ENCODE assay signal across 8 mouse cellular contexts in the genomic region with DNA sequence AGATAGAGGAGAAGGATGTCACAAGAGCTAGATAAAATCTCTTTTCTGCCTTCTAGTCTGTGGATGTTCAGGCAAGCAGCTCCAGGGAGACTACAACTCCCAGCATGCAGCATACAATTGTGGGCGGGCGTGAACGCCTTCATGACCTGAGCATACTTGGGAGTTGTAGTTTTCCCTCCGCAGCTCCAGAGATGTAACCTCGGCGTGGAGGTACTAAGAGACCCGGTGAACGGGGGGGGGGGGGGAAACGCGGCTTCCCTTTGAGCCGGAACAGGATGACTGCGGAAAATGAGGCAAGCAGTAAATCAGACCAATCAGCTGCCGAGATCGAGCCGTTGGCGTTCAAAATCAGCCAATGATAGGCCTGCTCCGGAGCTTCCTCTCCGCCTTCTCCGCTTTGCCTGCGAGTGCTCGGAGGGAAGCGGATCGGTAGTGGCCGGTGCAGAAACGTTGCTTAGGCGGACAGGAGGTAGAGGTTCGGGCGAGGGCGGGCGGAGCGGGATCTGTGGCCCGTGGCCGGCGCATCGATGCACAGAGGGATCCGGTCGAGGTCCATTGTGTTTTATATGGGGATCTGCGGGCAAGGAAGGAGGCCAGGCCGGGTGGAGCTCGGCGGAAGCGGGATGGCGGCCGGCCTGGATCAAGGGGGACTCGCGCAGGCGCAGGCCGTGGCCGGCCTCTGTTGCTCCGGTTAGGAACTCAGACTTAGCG. TPM values are rescaled to one million over a fixed set of nuclear protein-coding genes. Genes with fewer than 3 reads are reported as not detected.
DNase-seq lines count a peak whose midpoint lies in the region; ATAC-seq and TF ChIP-seq lines count a peak whose summit lies in the region.

A gene (plus strand): TSS at position 237 of the 711 bp plus-strand sequence.

- peak; percentile 69 for TF ChIP-seq POLR2A in kidney, adult 2 months (IDR thresholded peaks at IDR 0.05; ENCODE audit: low read depth, low read length)
- TF ChIP-seq POLR2A in spleen, adult 2 months (IDR thresholded peaks at IDR 0.05; ENCODE audit: low read depth, low read length), result peak; percentile 85

- under 1% methylated on average over 45 of the region's 51 CpGs for WGBS in embryonic facial prominence, embryonic 13.5 days
- under 1% methylated on average over 50 of the region's 51 CpGs for WGBS in kidney, adult 2 months
- WGBS in limb, embryonic 12.5 days, result 0% methylated on average over 44 of the region's 51 CpGs
- under 1% methylated on average over 48 of the region's 51 CpGs for WGBS in midbrain, embryonic 15.5 days
- under 1% methylated on average over 45 of the region's 51 CpGs for WGBS in spleen, adult 2 months

- peaks cover 45% of the 10 kb centered on the region for H3K27me3 ChIP-seq in embryonic facial prominence, embryonic 13.5 days
- peaks cover 5% of the 10 kb centered on the region; the same call in 1 of the 2 replicates for H3K27me3 ChIP-seq in kidney, adult 2 months (replicated peaks; ENCODE audit: control insufficient read depth, insufficient read depth, low read length)
- H3K27me3 ChIP-seq in limb, embryonic 12.5 days, result peaks cover 37% of the 10 kb centered on the region
- H3K27me3 ChIP-seq in midbrain, embryonic 15.5 days (replicated peaks), result peaks cover 39% of the 10 kb centered on the region
- H3K27me3 ChIP-seq in spleen, adult 2 months (ENCODE audit: control insufficient read depth, insufficient read depth, low read length), result peaks cover 25% of the 10 kb centered on the region

- TF ChIP-seq CTCF in kidney, adult 2 months (conservative IDR thresholded peaks at IDR 0.05; ENCODE audit: insufficient read depth, insufficient read length, low read depth, low read length), result no peak
- no peak for TF ChIP-seq CTCF in spleen, adult 2 months (IDR thresholded peaks at IDR 0.05; ENCODE audit: extremely low read depth, insufficient read depth, insufficient read length, insufficient replicate concordance)

- peaks cover 30% of the 10 kb centered on the region for H3K36me3 ChIP-seq in embryonic facial prominence, embryonic 13.5 days
- no peaks in the 10 kb centered on the region; the same call in none of the 2 replicates for H3K36me3 ChIP-seq in kidney, adult 2 months (ENCODE audit: control insufficient read depth, insufficient read depth, low read length)
- H3K36me3 ChIP-seq in limb, embryonic 12.5 days, result peaks cover 33% of the 10 kb centered on the region
- H3K36me3 ChIP-seq in midbrain, embryonic 15.5 days (replicated peaks), result peaks cover 6% of the 10 kb centered on the region; the same call in 1 of the 2 replicates
- peaks cover 8% of the 10 kb centered on the region for H3K36me3 ChIP-seq in spleen, adult 2 months (ENCODE audit: control insufficient read depth, insufficient read depth, low read length)

- no peaks in the 10 kb centered on the region for H3K9me3 ChIP-seq in embryonic facial prominence, embryonic 13.5 days
- no peaks in the 10 kb centered on the region for H3K9me3 ChIP-seq in limb, embryonic 12.5 days
- H3K9me3 ChIP-seq in midbrain, embryonic 15.5 days, result no peaks in the 10 kb centered on the region

- H3K4me3 ChIP-seq in embryonic facial prominence, embryonic 13.5 days, result peak within 1 kb of the TSS; percentile 82
- peak within 1 kb of the TSS; percentile 90 for H3K4me3 ChIP-seq in kidney, adult 2 months (ENCODE audit: insufficient read depth, low read depth, low read length)
- peak within 1 kb of the TSS; percentile 74 for H3K4me3 ChIP-seq in limb, embryonic 12.5 days (replicated peaks)
- peak within 1 kb of the TSS; percentile 79 for H3K4me3 ChIP-seq in midbrain, embryonic 15.5 days
- H3K4me3 ChIP-seq in spleen, adult 2 months (ENCODE audit: extremely low read depth, insufficient read depth, insufficient read length), result peak within 1 kb of the TSS; percentile 84

- peak within 1 kb of the TSS; percentile 74 for H3K4me2 ChIP-seq in embryonic facial prominence, embryonic 13.5 days
- H3K4me2 ChIP-seq in limb, embryonic 12.5 days, result peak within 1 kb of the TSS; percentile 73
- peak within 1 kb of the TSS; percentile 85 for H3K4me2 ChIP-seq in midbrain, embryonic 15.5 days

- DNase-seq in 3134 (ENCODE audit: extremely low read depth, insufficient read length, low spot score), result peak; percentile 90
- peak; percentile 92 for DNase-seq in adrenal gland, postnatal 36 days
- DNase-seq in heart, adult 18-20 months, result peak; percentile 95 to 96
- DNase-seq in kidney, adult 2 months, result peak; percentile 97
- DNase-seq in spleen, adult 2 months (ENCODE audit: low read depth in 1 of 2, low spot score in 2 of 2), result peak; percentile 89 to 94

- peak within 1 kb of the TSS; percentile 90 for H3K27ac ChIP-seq in embryonic facial prominence, embryonic 13.5 days
- H3K27ac ChIP-seq in kidney, adult 2 months (ENCODE audit: insufficient read depth, low read depth, low read length), result peak within 1 kb of the TSS; percentile 82
- H3K27ac ChIP-seq in limb, embryonic 12.5 days, result peak within 1 kb of the TSS; percentile 89
- H3K27ac ChIP-seq in midbrain, embryonic 15.5 days, result peak within 1 kb of the TSS; percentile 95
- peak within 1 kb of the TSS; percentile 82 for H3K27ac ChIP-seq in spleen, adult 2 months (ENCODE audit: insufficient read depth, low read length)

- peak within 1 kb of the TSS; percentile 87 for H3K9ac ChIP-seq in embryonic facial prominence, embryonic 13.5 days
- H3K9ac ChIP-seq in limb, embryonic 12.5 days (replicated peaks), result peak within 1 kb of the TSS; percentile 86
- peak within 1 kb of the TSS; percentile 84 for H3K9ac ChIP-seq in midbrain, embryonic 15.5 days

- ATAC-seq in embryonic facial prominence, embryonic 13.5 days (ENCODE audit: insufficient number of reproducible peaks, insufficient read depth, low FRiP score, low TSS enrichment, low read depth), result peak; percentile 93
- ATAC-seq in limb, embryonic 12.5 days (ENCODE audit: insufficient number of reproducible peaks, insufficient read depth, low FRiP score, low TSS enrichment, low read depth), result peak; percentile 96
- ATAC-seq in midbrain, embryonic 15.5 days (replicated peaks), result peak; percentile 95

- peaks cover 39% of the 10 kb centered on the region for H3K4me1 ChIP-seq in embryonic facial prominence, embryonic 13.5 days
- 0 out of 2 replicates have a peak, but pooled peaks cover 2% of the 10 kb centered on the region for H3K4me1 ChIP-seq in kidney, adult 2 months (ENCODE audit: control insufficient read depth, insufficient read depth, low read length)
- peaks cover 27% of the 10 kb centered on the region for H3K4me1 ChIP-seq in limb, embryonic 12.5 days (replicated peaks)
- H3K4me1 ChIP-seq in midbrain, embryonic 15.5 days, result peaks cover 24% of the 10 kb centered on the region
- H3K4me1 ChIP-seq in spleen, adult 2 months (ENCODE audit: control insufficient read depth, insufficient read depth, insufficient read length), result peaks cover 16% of the 10 kb centered on the region

RNA-seq across cellular contexts. Expression of the gene that starts here (rescaled TPM):
- total RNA-seq in adrenal gland, postnatal 36 days (2021), result 10 to 100 TPM; 74.7 to 79.1 TPM
- 232 and 237 TPM in 2 replicates for polyA plus RNA-seq in embryonic facial prominence, embryonic 13.5 days (2015; fragmentation: Nextera tagmentation; extraction: Ambion mirVana)
- 10 to 100 TPM; 28.7 to 29.2 TPM for total RNA-seq in heart, adult 18-20 months (2021)
- 50.4 and 51.2 TPM in 2 replicates for polyA plus RNA-seq in kidney, adult 2 months (2012; rRNA removed)
- polyA plus RNA-seq in limb, embryonic 12.5 days (2016; fragmentation: Nextera tagmentation; extraction: Ambion mirVana), result 250 and 258 TPM in 2 replicates
- polyA plus RNA-seq in midbrain, embryonic 15.5 days (2015; fragmentation: Nextera tagmentation; extraction: Ambion mirVana), result 165 and 166 TPM in 2 replicates
- 51.3 and 54.8 TPM in 2 replicates for polyA plus RNA-seq in spleen, adult 2 months (2012; rRNA removed)

Comparison
In these comparisons a context has a peak if more than half of its experiments do, and no peak if none do; other contexts are left out.
1. Peak in every context shown above with its lines: DNase-seq, ATAC-seq, H3K4me3 ChIP-seq and H3K27ac ChIP-seq.